Mouse (Mus musculus) G1E (cell line): Measurements from ENCODE around the gene Dydc2.

Source experiments
- CTCF ChIP-seq: IDR thresholded peaks from 2 replicates; pipeline ENCODE4 v1.5.1; 2012; ENCODE audit warnings: low read depth, low read length, inconsistent platforms, mixed read lengths
- GATA1 ChIP-seq: IDR thresholded peaks from 2 replicates; pipeline ENCODE4 v1.6.1; 2012; ENCODE audit warnings: borderline replicate concordance, low read length, inconsistent platforms, mixed read lengths

GRCm38 (mm10) chr14:41008138-41008537 lies 60.9 kb downstream of the Dydc2 start:
- TF ChIP-seq CTCF (no peak), GATA1 (no peak)
